Mouse (Mus musculus): ENCODE data around the gene Zfp385b.

DNA sequence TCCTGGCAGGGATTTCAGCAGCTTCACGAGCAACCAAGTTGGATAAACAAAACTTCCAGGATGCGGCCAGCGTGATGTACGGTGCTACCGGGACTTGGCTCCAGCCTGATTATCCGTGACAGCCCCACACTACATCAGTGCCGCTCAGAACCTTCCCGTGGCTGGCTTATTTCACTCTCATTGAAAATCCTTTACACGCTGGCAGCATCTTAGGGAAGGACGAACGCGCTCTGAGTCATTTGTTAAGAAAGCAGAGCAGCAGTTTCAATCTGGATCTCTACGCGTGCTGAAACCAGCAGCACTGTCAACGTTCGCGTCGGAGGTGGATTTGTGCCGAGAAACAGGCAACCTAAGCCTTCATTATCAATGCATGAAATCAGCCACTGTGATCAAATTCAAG is 116.4 kb downstream of the Zfp385b start:
- TF ChIP-seq POLR2A (IDR thresholded peaks at IDR 0.05; ENCODE audit: borderline replicate concordance, control insufficient read depth, low read depth, low read length) = no peak
- TF ChIP-seq CTCF (IDR thresholded peaks at IDR 0.05; ENCODE audit: control insufficient read depth, insufficient read depth, low read length) = no peak
